Mouse (Mus musculus): ENCODE data around the gene Tex33. TPM values are rescaled to one million over a fixed set of nuclear protein-coding genes. Genes with fewer than 3 reads are reported as not detected.

The Tex33 gene
- polyA plus RNA-seq, 1 experiment from 2014 or later, result not detected

DNA sequence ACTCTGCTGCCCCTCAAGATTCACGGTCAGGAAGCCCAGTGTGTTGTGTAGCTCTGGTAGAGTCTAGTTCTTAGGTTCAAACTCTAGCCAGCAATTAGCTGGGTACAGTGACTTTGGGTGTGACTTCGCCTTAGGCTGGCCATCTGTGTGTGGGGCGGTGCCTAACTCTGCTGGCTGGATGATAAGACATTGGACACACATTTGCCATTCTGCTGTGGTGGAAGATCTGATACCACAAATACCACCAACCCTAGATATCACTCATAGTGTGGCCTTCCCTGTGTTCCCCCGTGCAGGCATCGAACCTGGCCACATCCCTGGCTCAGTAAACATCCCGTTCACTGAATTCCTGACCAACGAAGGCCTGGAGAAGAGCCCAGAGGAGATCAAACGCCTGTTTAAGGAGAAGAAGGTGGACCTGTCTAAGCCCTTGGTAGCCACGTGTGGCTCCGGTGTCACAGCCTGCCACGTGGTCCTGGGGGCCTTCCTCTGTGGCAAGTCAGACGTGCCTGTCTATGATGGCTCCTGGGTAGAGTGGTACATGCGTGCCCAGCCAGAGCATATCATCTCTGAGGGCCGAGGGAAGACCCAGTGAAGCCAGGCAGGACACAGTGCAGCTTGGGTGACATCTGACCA is 17.5 kb upstream of the Tex33 start:
- 85% methylated on average over 14 of the region's 14 CpGs for WGBS
- H3K4me3 ChIP-seq, result no peak overlapping the region
- ATAC-seq (ENCODE audit: insufficient number of reproducible peaks, insufficient read depth, low FRiP score, low TSS enrichment, low read depth), result no peak

DNA sequence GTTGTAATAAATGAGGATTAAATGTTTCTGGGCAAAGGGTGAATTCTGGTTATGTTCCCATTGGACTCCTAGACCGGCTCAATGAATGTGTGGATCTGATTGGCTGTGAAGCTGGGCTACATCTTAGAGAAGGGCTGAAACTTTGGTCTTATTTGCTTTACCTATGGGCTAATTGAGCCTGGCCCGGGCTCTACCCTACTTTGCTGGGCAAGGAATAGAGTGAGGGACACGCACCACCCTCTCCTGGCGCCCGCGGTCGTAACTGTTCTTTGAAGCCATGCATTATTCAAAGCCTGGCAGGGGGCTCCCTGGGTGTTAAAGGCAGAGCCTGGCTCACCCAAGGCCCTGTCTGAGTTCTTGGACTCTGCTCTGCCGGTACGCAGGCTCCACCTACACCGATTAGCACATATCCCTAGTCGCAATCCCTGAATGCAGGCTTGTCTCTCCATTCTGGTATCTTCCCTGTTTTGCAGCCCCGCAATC is 13.9 kb upstream of the Tex33 start:
- Histone ChIP-seq H3K9me3 (no peaks in the 10 kb centered on the region), H3K4me3 (peak overlapping the region; percentile 27), H3K27ac (no peak overlapping the region), H3K36me3 (peaks cover 8% of the 10 kb centered on the region; the same call in 1 of the 2 replicates), H3K4me1 (peaks cover 32% of the 10 kb centered on the region), H3K27me3 (peaks cover 43% of the 10 kb centered on the region), H3K4me2 (peak overlapping the region; percentile 55), H3K9ac (peak overlapping the region; percentile 55)
- 16% methylated on average over 12 of the region's 12 CpGs for WGBS
- ATAC-seq (ENCODE audit: insufficient number of reproducible peaks, insufficient read depth, low FRiP score, low TSS enrichment, low read depth), result no peak

More for the DNA sequence above, 17.5 kb upstream of the Tex33 start:
- Histone ChIP-seq H3K4me2 (no peak overlapping the region), H3K4me1 (peaks cover 13% of the 10 kb centered on the region), H3K27ac (no peak overlapping the region), H3K27me3 (peaks cover 40% of the 10 kb centered on the region), H3K9ac (no peak overlapping the region), H3K36me3 (peaks cover 8% of the 10 kb centered on the region; the same call in 1 of the 2 replicates), H3K9me3 (no peaks in the 10 kb centered on the region)

- Histone ChIP-seq H3K4me2 (peak within 1 kb of the TSS; percentile 82), H3K4me3 (peak within 1 kb of the TSS; percentile 63), H3K9me3 (no peaks in the 10 kb centered on the region), H3K9ac (peak within 1 kb of the TSS; percentile 80), H3K27ac (peak within 1 kb of the TSS; percentile 91), H3K36me3 (peaks cover 3% of the 10 kb centered on the region; the same call in 1 of the 2 replicates), H3K27me3 (peaks cover 35% of the 10 kb centered on the region), H3K4me1 (peaks cover 58% of the 10 kb centered on the region)
- under 1% methylated on average over 40 of the region's 40 CpGs for WGBS
- ATAC-seq (ENCODE audit: insufficient number of reproducible peaks, insufficient read depth, low FRiP score, low TSS enrichment, low read depth), result peak; percentile 79
Measured at GRCm38 (mm10) chr15:78406293-78406934, 10.7 kb upstream of the Tex33 start, which contains the start of gene Mpst. Gene Mpst, plus strand, starts transcription at chr15:78406416.

- Histone ChIP-seq H3K4me1 (peaks cover 59% of the 10 kb centered on the region), H3K27me3 (peaks cover 27% of the 10 kb centered on the region), H3K4me2 (peak within 1 kb of the TSS; percentile 82), H3K9me3 (no peaks in the 10 kb centered on the region), H3K4me3 (peak within 1 kb of the TSS; percentile 63), H3K9ac (peak within 1 kb of the TSS; percentile 80), H3K27ac (peak within 1 kb of the TSS; percentile 91), H3K36me3 (peaks cover 1% of the 10 kb centered on the region; the same call in 1 of the 2 replicates)
- WGBS, result 2% methylated on average over 34 of the region's 34 CpGs
- peak; percentile 76 for ATAC-seq (ENCODE audit: insufficient number of reproducible peaks, insufficient read depth, low FRiP score, low TSS enrichment, low read depth)
Measured at GRCm38 (mm10) chr15:78405517-78406211, 10.0 kb upstream of the Tex33 start, which contains the start of gene Tst. Gene Tst, minus strand, starts transcription at chr15:78405907.

DNA sequence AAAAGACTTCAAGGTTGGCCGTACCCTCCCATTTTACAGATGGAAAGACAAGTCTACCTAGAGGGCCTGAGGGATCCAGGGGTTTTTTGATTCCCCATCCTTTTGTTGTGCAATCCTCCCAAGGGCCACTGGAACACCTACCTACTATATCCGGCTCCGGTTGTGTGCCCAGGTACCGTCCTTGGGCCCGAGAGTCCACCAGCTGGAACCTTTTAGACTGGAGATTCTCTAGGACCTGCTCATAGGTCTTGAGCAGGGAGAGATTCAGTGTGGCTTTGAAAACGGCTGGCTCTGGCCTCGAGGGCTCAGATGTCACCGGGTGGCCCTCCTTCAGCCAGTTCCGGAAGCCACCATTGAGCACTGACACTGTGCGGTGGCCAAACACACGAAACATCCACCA is 9.4 kb upstream of the Tex33 start:
- Histone ChIP-seq H3K9me3 (no peaks in the 10 kb centered on the region), H3K27me3 (peaks cover 22% of the 10 kb centered on the region), H3K4me2 (peak overlapping the region; percentile 82), H3K9ac (peak overlapping the region; percentile 80), H3K27ac (0 out of 2 replicates have a peak overlapping the region, but pooled peaks have one; percentile 91), H3K36me3 (no peaks in the 10 kb centered on the region), H3K4me1 (peaks cover 54% of the 10 kb centered on the region), H3K4me3 (peak overlapping the region; percentile 63)
- 48% methylated on average over 11 of the region's 11 CpGs for WGBS
- no peak for ATAC-seq (ENCODE audit: insufficient number of reproducible peaks, insufficient read depth, low FRiP score, low TSS enrichment, low read depth)

DNA sequence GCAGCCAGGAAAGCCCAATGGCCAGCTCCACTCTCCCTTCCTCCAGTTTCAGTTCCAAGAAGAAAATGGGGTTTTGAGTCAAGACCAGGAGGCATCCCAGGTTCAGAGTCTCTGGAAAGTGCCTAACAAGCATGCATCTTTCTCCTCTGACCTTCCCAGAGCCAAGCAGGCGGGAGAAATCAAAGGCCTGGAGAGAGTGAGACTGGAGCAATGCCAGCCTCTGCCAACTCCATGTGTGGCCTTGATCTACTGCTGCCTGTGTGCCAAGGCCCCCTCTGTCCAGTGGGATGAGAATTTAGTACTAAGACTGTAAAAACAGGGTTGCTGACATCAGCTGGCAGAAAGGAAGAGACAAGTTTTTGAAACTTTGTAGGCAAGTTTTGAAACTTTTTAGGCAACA is 8.2 kb upstream of the Tex33 start:
- H3K4me1 ChIP-seq, result peaks cover 46% of the 10 kb centered on the region
- 0 out of 2 replicates have a peak, but pooled peaks cover 2% of the 10 kb centered on the region for H3K36me3 ChIP-seq
- ATAC-seq (ENCODE audit: insufficient number of reproducible peaks, insufficient read depth, low FRiP score, low TSS enrichment, low read depth), result no peak
- no peaks in the 10 kb centered on the region for H3K9me3 ChIP-seq
- H3K9ac ChIP-seq, result peak overlapping the region; percentile 49
- H3K27me3 ChIP-seq, result peaks cover 10% of the 10 kb centered on the region
- H3K27ac ChIP-seq, result 0 out of 2 replicates have a peak overlapping the region, but pooled peaks have one; percentile 11
- H3K4me2 ChIP-seq, result peak overlapping the region; percentile 7; the same call in 1 of the 2 replicates
- H3K4me3 ChIP-seq, result no peak overlapping the region
- 42% methylated on average over 1 of the region's 1 CpGs for WGBS

- H3K4me2 ChIP-seq, result peak overlapping the region; percentile 7
- no peak overlapping the region for H3K4me3 ChIP-seq
- WGBS, result 51% methylated on average over 3 of the region's 3 CpGs
- no peak for ATAC-seq (ENCODE audit: insufficient number of reproducible peaks, insufficient read depth, low FRiP score, low TSS enrichment, low read depth)
- H3K9me3 ChIP-seq, result no peaks in the 10 kb centered on the region
- H3K4me1 ChIP-seq, result peaks cover 46% of the 10 kb centered on the region
- 0 out of 2 replicates have a peak overlapping the region, but pooled peaks have one; percentile 11 for H3K27ac ChIP-seq
- H3K9ac ChIP-seq, result peak overlapping the region; percentile 49
- 0 out of 2 replicates have a peak, but pooled peaks cover 2% of the 10 kb centered on the region for H3K36me3 ChIP-seq
- H3K27me3 ChIP-seq, result peaks cover 4% of the 10 kb centered on the region
Measured at GRCm38 (mm10) chr15:78403301-78403741, 7.6 kb upstream of the Tex33 start.

- H3K4me2 ChIP-seq, result no peak overlapping the region
- no peak overlapping the region for H3K4me3 ChIP-seq
- no peak overlapping the region for H3K27ac ChIP-seq
- H3K9me3 ChIP-seq, result no peaks in the 10 kb centered on the region
- 62% methylated on average over 7 of the region's 7 CpGs for WGBS
- H3K36me3 ChIP-seq, result 0 out of 2 replicates have a peak, but pooled peaks cover 2% of the 10 kb centered on the region
- H3K9ac ChIP-seq, result no peak overlapping the region
- no peaks in the 10 kb centered on the region for H3K27me3 ChIP-seq
- peaks cover 43% of the 10 kb centered on the region for H3K4me1 ChIP-seq
- no peak for ATAC-seq (ENCODE audit: insufficient number of reproducible peaks, insufficient read depth, low FRiP score, low TSS enrichment, low read depth)
Measured at GRCm38 (mm10) chr15:78402423-78402822, 6.7 kb upstream of the Tex33 start.

DNA sequence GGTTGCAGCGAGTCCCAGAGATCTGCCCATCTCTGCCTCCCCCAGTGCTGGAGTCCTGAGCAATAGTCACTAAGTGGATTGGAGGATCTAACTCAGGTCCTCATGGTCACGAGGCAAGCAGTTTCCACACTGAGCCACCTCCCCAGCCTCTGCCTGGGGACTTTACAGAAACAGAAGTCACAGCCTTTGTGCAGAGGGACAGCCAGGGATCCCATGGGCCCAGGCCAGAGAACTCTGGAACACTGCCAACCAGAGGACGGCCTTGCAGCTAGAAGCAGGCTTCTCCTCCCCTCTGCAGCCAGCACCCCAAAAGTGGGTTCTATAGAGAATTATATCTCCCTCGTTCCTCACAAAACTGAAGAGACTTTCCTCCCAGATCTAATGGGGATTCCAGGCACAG is 6.2 kb upstream of the Tex33 start:
- Histone ChIP-seq H3K36me3 (0 out of 2 replicates have a peak, but pooled peaks cover 2% of the 10 kb centered on the region), H3K4me3 (no peak overlapping the region), H3K27me3 (no peaks in the 10 kb centered on the region), H3K27ac (peak overlapping the region; percentile 48; the same call in 1 of the 2 replicates), H3K4me1 (peaks cover 38% of the 10 kb centered on the region), H3K4me2 (no peak overlapping the region), H3K9me3 (no peaks in the 10 kb centered on the region), H3K9ac (peak overlapping the region; percentile 46; the same call in 1 of the 2 replicates)
- 70% methylated on average over 4 of the region's 4 CpGs for WGBS
- ATAC-seq (ENCODE audit: insufficient number of reproducible peaks, insufficient read depth, low FRiP score, low TSS enrichment, low read depth), result no peak

GRCm38 (mm10) chr15:78401345-78401744 is 5.6 kb upstream of the Tex33 start:
- no peak for ATAC-seq (ENCODE audit: insufficient number of reproducible peaks, insufficient read depth, low FRiP score, low TSS enrichment, low read depth)
- peak overlapping the region; percentile 48 for H3K27ac ChIP-seq
- WGBS, result 59% methylated on average over 6 of the region's 6 CpGs

DNA sequence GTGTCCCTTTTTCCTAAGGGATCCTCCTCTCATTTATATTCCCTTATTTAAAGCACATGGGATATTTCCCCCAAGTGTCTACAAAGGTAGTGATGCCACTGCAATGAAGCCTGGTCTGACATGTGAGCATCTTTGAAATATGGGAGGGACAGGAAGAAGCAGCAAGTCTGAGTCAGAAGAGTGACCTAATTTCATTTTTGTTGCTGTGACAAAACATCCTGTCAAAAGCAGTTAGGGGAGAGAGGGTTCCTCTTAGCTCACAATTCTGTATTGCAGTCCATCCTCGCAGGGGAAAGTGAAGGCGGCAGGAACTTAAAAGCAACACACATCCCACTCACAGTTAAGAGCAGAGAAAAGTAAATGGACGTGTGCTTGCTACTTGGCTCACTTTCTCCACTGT is 4.9 kb downstream of the Tex33 start:
- peaks cover 3% of the 10 kb centered on the region; the same call in 1 of the 2 replicates for H3K9me3 ChIP-seq
- H3K4me2 ChIP-seq, result no peak overlapping the region
- no peak overlapping the region for H3K4me3 ChIP-seq
- H3K27me3 ChIP-seq, result no peaks in the 10 kb centered on the region
- no peaks in the 10 kb centered on the region for H3K4me1 ChIP-seq
- H3K36me3 ChIP-seq, result no peaks in the 10 kb centered on the region
- H3K9ac ChIP-seq, result no peak overlapping the region
- WGBS, result 78% methylated on average over 3 of the region's 3 CpGs
- ATAC-seq (ENCODE audit: insufficient number of reproducible peaks, insufficient read depth, low FRiP score, low TSS enrichment, low read depth), result no peak
- no peak overlapping the region for H3K27ac ChIP-seq

More at GRCm38 (mm10) chr15:78401345-78401744, 5.6 kb upstream of the Tex33 start:
- no peak overlapping the region for H3K4me3 ChIP-seq
- H3K9me3 ChIP-seq, result no peaks in the 10 kb centered on the region
- 0 out of 2 replicates have a peak, but pooled peaks cover 2% of the 10 kb centered on the region for H3K36me3 ChIP-seq
- H3K9ac ChIP-seq, result no peak overlapping the region; the same call in 1 of the 2 replicates
- no peak overlapping the region for H3K4me2 ChIP-seq
- no peaks in the 10 kb centered on the region for H3K27me3 ChIP-seq
- peaks cover 38% of the 10 kb centered on the region for H3K4me1 ChIP-seq
